Mouse (Mus musculus) fat pad, adult 2 months (tissue): ENCODE measurements at regions not wholly inside any gene's neighbourhood (a gene's known extent, or its start where the extent isn't known, plus 50 kb on each side); places are given as distances from the start of the nearest gene placed in this dataset.

Source experiments
- DNase-seq: peaks from one replicate; pipeline ENCODE4 v3.0.0-alpha.2; 2011; ENCODE audit warnings: low read depth, low spot score; ENCODE audit errors: extremely low read depth

- no peak for DNase-seq
Measured at GRCm38 (mm10) chr15:63724543-63725186, 120.3 kb downstream of the Gsdmc2 start.

DNA sequence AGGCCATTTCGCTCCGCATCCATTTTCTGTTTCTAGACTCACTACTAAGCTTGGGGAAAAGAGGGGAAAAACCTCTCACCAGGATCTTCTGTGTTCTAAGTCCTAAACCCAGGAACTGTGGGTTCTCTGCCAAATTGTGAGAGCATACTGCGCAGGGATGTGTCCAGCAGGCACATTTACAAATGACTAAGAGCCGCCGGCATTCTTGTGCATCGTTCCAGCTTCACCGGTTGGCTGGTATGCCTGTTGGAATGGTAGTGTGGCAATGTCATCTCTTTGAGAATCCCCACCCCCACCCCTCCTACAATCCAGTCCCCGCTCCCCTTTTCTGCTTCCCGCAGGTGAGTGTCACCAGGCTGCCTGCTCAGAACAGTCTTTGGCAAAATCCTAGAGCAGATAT lies 122.0 kb downstream of the Gsdmc2 start:
- DNase-seq: no peak

DNA sequence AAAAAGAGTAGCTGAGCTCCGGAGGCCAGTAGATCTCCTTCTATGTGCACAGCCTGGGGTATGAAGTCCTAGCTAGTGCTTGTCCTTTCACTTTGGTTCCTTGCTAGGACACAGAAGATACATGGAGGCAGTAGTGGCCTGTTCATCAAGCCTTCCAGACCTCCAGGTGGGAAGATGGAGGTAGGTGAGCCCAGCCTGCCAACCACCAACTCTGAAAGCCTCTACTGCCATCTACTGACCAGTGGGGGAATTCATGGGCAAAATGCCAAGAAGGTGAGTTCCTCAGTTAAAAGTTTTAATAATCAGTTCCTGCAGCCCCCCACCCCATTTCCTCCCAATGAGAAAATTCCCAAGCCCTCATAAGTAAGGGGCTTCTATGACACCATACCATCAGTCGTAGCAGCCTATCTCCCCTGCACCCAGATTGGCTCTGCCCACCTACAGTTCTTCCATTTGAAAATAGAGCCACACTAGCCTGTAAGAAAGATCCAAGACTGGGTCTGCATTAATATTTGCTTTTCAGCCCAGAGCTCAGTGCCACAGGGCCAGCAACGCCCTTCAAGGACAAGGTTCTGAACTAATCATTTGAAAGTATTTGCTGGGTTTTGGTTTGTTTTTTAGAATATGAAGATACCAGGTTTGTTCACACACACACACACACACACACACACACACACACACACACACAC lies 123.2 kb downstream of the Gsdmc2 start:
- DNase-seq: no peak

- DNase-seq: no peak
Measured at GRCm38 (mm10) chr15:63717812-63718211, 127.2 kb downstream of the Gsdmc2 start.

DNA sequence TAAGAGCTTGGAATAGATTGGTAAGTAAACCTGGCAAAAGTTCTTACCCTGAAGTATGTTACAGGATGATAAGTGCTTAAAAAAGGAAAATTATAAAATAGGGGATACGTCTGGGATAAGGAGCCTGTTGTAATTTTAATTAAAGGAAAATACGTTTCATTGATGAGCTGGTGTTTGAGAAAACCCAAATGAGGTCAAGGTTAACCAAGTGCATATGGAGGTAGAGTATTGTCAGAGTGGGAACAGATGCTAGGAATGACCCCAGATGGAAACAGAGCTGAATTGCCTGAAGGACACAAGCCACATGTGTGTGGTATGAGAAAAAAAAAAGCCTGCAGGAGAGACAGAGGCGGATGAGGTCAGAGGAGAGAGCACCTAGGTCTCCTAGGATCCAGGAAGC lies 131.3 kb downstream of the Gsdmc2 start:
- no peak for DNase-seq

- no peak for DNase-seq
Measured at GRCm38 (mm10) chr15:63710381-63710780, 134.6 kb downstream of the Gsdmc2 start.

DNA sequence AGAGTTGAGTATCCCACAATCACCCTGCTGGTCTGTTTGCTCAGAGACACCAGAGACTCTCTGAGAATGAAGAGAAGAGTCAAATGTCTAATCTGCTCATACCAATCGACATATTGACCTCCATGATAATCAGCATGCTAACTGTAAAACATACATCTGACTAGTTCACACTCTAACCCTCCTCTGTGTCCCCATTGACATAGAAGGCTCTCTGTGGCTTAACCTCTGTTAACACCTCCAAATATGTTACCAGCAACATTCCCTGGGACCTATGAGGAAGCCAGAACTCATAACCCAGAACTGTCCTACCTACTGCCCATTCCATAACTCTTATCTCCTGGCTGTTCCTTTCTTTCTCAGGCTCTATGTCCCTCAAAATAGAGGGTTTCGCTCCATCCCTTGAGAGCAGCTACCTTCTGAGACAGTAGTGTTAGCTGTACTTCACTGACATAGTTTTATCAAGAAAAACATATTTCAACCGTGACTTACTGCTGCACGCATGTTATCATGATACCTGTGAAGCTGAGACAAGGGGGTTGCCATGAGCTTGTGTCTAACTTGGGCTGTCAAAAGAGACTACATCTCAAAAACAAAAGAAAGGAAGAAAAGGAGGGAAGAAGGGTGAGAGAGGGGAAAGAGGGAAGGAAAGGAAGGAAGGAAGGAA lies 135.6 kb downstream of the Gsdmc2 start:
- DNase-seq: no peak

GRCm38 (mm10) chr15:63704636-63705035 lies 140.3 kb downstream of the Gsdmc2 start:
- DNase-seq: no peak

GRCm38 (mm10) chr15:63697831-63698230 lies 147.1 kb downstream of the Gsdmc2 start:
- no peak for DNase-seq

DNA sequence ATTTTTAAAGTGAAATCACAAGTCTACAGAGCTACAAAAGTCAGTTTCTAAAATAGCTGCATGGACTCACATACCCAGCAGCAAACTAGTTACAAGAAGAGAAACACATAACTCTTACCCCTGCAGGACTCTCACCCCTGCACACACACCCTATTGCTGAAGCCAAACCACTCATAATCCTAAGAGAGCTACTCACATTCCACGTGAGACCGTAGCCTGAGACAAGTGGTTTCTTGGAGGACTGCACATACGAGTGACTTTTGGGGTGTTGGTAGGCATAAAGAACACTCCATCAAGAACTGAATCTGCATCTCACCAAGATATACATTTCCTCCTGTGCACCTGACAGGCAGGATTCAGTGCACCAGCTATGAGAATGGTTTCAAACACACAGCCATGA lies 150.8 kb downstream of the Gsdmc2 start:
- DNase-seq: no peak

DNA sequence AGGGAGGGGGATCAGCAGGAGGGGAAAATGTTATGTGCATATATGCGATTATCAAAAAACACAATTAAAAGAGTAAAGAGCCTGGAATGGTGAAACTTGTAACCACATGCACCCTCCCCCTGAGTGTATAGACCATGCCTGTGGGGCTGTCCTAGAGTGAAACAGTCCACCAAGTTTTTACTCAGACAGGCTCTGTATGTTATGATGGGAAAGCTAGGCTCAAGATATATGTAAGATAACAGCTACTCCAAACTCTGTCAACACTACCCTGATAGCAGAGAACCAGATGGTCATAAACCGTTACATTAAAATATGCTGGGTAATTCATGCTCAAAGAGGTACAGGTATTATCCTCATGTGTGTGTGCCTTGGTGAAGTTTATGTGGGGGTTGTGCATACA lies 151.4 kb downstream of the Gsdmc2 start:
- no peak for DNase-seq

DNA sequence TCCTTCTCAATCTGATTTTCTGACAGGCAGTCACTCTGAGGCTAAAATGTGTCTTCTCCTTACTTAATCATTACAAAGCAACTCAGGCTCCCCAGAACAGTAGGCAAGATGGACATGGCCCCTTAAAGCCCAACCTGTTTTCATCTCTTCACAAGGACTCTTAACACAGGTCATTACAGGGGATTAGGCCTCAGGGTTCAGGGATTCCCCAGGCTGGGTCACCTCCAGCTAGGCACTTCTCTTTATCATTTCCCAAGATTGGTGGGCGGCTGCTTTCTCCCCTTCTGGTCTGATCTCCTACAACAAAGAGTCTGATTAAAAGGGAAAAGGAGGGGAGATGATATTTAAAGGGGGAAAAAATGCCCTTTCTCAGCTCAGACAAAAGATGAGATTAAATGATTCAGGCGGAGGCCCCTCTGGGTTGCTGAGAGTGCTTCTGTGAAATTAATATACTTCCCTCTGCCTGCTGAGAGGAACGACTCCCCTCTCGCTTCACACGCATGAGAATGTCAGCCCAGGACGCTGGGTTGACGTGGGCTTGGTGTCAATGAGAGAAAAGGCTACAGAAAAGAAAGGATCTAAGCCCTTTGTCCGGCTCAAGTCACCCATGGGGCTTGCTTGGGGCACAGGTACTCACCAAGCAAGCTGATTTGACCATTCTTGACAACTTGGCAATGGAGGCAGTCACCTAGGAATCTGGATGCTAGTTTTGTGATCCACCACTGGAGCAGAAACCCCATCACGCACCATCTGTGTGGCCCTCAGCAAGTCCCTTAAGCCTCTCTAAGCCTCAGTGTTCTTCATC lies 152.3 kb downstream of the Gsdmc2 start:
- no peak for DNase-seq

GRCm38 (mm10) chr15:63689788-63690575 lies 155.0 kb downstream of the Gsdmc2 start:
- DNase-seq: no peak

DNA sequence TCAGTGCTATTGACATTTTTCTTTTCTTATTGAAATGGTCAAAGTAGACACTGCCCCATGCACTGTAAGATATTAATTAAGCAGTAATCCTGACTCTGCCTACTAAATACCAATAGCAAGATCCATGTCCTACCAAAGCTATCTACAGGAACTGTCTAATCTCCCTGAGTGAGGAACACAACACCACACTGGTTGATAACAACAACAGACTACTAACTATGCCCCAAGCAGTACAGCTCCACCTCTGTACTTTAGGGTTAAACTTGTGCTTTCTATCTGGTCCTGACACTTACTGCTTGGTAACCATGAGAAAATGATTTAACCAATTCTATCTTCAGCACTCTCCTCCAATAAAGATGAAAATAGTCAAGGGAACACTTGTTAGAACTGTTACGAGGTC lies 157.1 kb downstream of the Gsdmc2 start:
- DNase-seq: no peak

- DNase-seq: no peak
Measured at GRCm38 (mm10) chr15:63686954-63687562, 157.9 kb downstream of the Gsdmc2 start.

DNA sequence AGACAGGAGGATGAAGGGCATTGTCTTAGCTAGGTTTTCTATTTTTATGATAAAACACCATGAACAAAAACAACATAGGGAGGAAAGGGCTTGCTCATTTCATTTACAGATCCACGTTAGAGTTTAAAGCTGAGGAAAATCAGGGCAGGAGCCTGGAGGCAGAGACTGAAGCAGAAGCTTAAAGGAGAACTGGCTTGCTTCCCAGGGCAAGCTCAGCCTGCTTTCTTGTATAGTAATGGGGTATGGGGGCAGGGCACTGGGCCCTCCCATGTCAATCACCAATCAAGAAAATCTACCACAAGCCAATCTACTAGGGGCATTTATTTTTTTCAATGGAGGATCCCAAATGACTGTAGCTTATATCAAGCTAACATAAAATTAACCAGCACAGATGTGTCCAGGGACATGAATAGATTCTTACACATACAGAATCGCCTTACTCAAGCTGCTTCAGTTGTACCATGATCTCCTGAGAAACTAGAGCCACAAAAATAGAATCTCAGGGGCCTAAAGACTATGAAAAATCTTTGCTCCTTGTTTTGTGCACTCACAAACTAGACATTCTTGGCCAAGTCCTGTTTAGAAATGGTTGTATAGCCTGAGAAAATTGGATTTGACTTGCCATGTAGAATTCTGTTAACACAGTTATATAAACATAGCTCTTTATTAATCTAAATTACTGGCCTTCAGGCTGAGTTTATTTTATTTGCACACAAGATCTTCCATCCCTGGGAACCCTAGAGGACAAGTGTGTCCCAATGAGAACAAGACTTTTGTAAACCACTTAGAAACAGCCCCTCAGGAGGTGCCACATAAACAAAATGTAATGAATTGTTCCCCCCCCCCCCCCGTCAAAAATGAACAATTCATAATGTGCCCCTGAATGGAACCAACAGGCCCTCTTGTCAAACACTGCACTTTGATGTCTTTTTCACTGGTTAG lies 164.7 kb downstream of the Gsdmc2 start:
- no peak for DNase-seq

DNA sequence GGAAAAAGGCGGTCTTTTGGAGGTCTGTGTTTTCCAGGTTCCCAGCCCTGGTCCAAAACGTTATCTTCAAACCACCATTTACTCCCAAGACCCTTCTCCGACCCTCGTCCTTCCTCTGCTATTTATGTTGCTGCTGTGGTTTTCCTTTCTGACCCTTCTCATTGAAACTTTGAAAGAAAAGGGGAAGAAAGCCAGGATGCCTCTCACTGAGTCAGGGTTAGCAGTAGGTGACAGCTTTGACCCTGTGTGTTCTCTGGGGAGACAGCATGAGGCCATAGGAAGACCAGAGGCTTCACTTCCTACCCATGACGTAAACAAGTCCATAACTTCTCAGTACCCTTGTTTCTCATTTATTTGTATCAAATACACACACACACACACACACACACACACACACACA lies 166.1 kb downstream of the Gsdmc2 start:
- DNase-seq: no peak

- no peak for DNase-seq
Measured at GRCm38 (mm10) chr15:63675491-63676036, 169.4 kb downstream of the Gsdmc2 start.

- no peak for DNase-seq
Measured at GRCm38 (mm10) chr15:63674404-63674803, 170.6 kb downstream of the Gsdmc2 start.
